Mouse (Mus musculus): Measurements from ENCODE around the gene Slc24a3. TPM values are rescaled to one million over a fixed set of nuclear protein-coding genes. Genes with fewer than 3 reads are reported as not detected.

Slc24a3 gene
- polyA plus RNA-seq, 1 experiment from 2014 or later = 21.5 TPM

- ATAC-seq (ENCODE audit: low FRiP score) (no peak), DNase-seq (ENCODE audit: low spot score) (no peak)
- Histone ChIP-seq H3K9me3 (ENCODE audit: control insufficient read depth, low read length) (no peaks in the 10 kb centered on the region), H3K4me1 (replicated peaks; ENCODE audit: control insufficient read depth, insufficient read depth, low read length) (0 out of 2 replicates have a peak, but pooled peaks cover 7% of the 10 kb centered on the region), H3K4me3 (replicated peaks; ENCODE audit: low read length) (no peak overlapping the region), H3K27ac (no peak overlapping the region), H3K36me3 (replicated peaks; ENCODE audit: control insufficient read depth, insufficient read depth) (no peaks in the 10 kb centered on the region), H3K4me2 (replicated peaks) (no peak overlapping the region), H3K9ac (no peak overlapping the region), H3K27me3 (ENCODE audit: control insufficient read depth, insufficient read depth, low read length) (no peaks in the 10 kb centered on the region)
- 81% methylated on average over 5 of the region's 5 CpGs for WGBS
Measured at GRCm38 (mm10) chr2:145164086-145164485, 3.5 kb upstream of the Slc24a3 start.

GRCm38 (mm10) chr2:145164562-145164961 lies 3.0 kb upstream of the Slc24a3 start:
- Histone ChIP-seq H3K36me3 (replicated peaks; ENCODE audit: control insufficient read depth, insufficient read depth) (no peaks in the 10 kb centered on the region), H3K27me3 (ENCODE audit: control insufficient read depth, insufficient read depth, low read length) (no peaks in the 10 kb centered on the region), H3K9me3 (ENCODE audit: control insufficient read depth, low read length) (no peaks in the 10 kb centered on the region), H3K4me3 (replicated peaks; ENCODE audit: low read length) (no peak overlapping the region), H3K4me1 (replicated peaks; ENCODE audit: control insufficient read depth, insufficient read depth, low read length) (peaks cover 12% of the 10 kb centered on the region; the same call in 1 of the 2 replicates), H3K4me2 (replicated peaks) (no peak overlapping the region), H3K27ac (no peak overlapping the region), H3K9ac (no peak overlapping the region)
- DNase-seq (ENCODE audit: low spot score) = no peak
- 65% methylated on average over 4 of the region's 4 CpGs for WGBS
- no peak for ATAC-seq (ENCODE audit: low FRiP score)

- ATAC-seq (ENCODE audit: low FRiP score) (no peak), DNase-seq (ENCODE audit: low spot score) (no peak)
- Histone ChIP-seq H3K9me3 (ENCODE audit: control insufficient read depth, low read length) (no peaks in the 10 kb centered on the region), H3K9ac (no peak overlapping the region), H3K27ac (no peak overlapping the region), H3K36me3 (replicated peaks; ENCODE audit: control insufficient read depth, insufficient read depth) (no peaks in the 10 kb centered on the region), H3K4me2 (replicated peaks) (no peak overlapping the region), H3K4me1 (replicated peaks; ENCODE audit: control insufficient read depth, insufficient read depth, low read length) (peaks cover 13% of the 10 kb centered on the region; the same call in 1 of the 2 replicates), H3K4me3 (replicated peaks; ENCODE audit: low read length) (no peak overlapping the region), H3K27me3 (ENCODE audit: control insufficient read depth, insufficient read depth, low read length) (peaks cover 3% of the 10 kb centered on the region; the same call in 1 of the 2 replicates)
- 93% methylated on average over 3 of the region's 3 CpGs for WGBS
Measured at GRCm38 (mm10) chr2:145165076-145165475, 2.5 kb upstream of the Slc24a3 start.

GRCm38 (mm10) chr2:145165854-145166253 lies 1.7 kb upstream of the Slc24a3 start:
- no peak overlapping the region for H3K4me2 ChIP-seq (replicated peaks)
- no peak overlapping the region for H3K27ac ChIP-seq
- peaks cover 3% of the 10 kb centered on the region; the same call in 1 of the 2 replicates for H3K27me3 ChIP-seq (ENCODE audit: control insufficient read depth, insufficient read depth, low read length)
- ATAC-seq (ENCODE audit: low FRiP score) (no peak), DNase-seq (ENCODE audit: low spot score) (no peak)
- WGBS = 85% methylated on average over 6 of the region's 6 CpGs
- no peaks in the 10 kb centered on the region for H3K9me3 ChIP-seq (ENCODE audit: control insufficient read depth, low read length)
- H3K9ac ChIP-seq = no peak overlapping the region
- peaks cover 13% of the 10 kb centered on the region; the same call in 1 of the 2 replicates for H3K4me1 ChIP-seq (replicated peaks; ENCODE audit: control insufficient read depth, insufficient read depth, low read length)
- no peak overlapping the region for H3K4me3 ChIP-seq (replicated peaks; ENCODE audit: low read length)
- H3K36me3 ChIP-seq (replicated peaks; ENCODE audit: control insufficient read depth, insufficient read depth) = no peaks in the 10 kb centered on the region

- Histone ChIP-seq H3K4me2 (replicated peaks) (peak overlapping the region; percentile 72), H3K9ac (peak overlapping the region; percentile 87), H3K4me3 (replicated peaks; ENCODE audit: low read length) (peak overlapping the region; percentile 79), H3K4me1 (replicated peaks; ENCODE audit: control insufficient read depth, insufficient read depth, low read length) (peaks cover 13% of the 10 kb centered on the region; the same call in 1 of the 2 replicates), H3K9me3 (ENCODE audit: control insufficient read depth, low read length) (no peaks in the 10 kb centered on the region), H3K27me3 (ENCODE audit: control insufficient read depth, insufficient read depth, low read length) (peaks cover 3% of the 10 kb centered on the region; the same call in 1 of the 2 replicates), H3K27ac (peak overlapping the region; percentile 94), H3K36me3 (replicated peaks; ENCODE audit: control insufficient read depth, insufficient read depth) (no peaks in the 10 kb centered on the region)
- peak; percentile 61 for DNase-seq (ENCODE audit: low spot score)
- WGBS = 1% methylated on average over 28 of the region's 38 CpGs
- peak; percentile 74 for ATAC-seq (ENCODE audit: low FRiP score)
Measured at GRCm38 (mm10) chr2:145167051-145167663, 397 bp upstream of the Slc24a3 start.

GRCm38 (mm10) chr2:145168405-145168971 lies 934 bp downstream of the Slc24a3 start:
- Histone ChIP-seq H3K4me1 (replicated peaks; ENCODE audit: control insufficient read depth, insufficient read depth, low read length) (peaks cover 13% of the 10 kb centered on the region; the same call in 1 of the 2 replicates), H3K9me3 (ENCODE audit: control insufficient read depth, low read length) (no peaks in the 10 kb centered on the region), H3K36me3 (replicated peaks; ENCODE audit: control insufficient read depth, insufficient read depth) (no peaks in the 10 kb centered on the region), H3K27ac (peak overlapping the region; percentile 94), H3K27me3 (ENCODE audit: control insufficient read depth, insufficient read depth, low read length) (peaks cover 3% of the 10 kb centered on the region; the same call in 1 of the 2 replicates), H3K4me3 (replicated peaks; ENCODE audit: low read length) (peak overlapping the region; percentile 79), H3K9ac (peak overlapping the region; percentile 87), H3K4me2 (replicated peaks) (peak overlapping the region; percentile 72)
- WGBS = 9% methylated on average over 10 of the region's 10 CpGs
- ATAC-seq (ENCODE audit: low FRiP score) (peak; percentile 7; the same call in 1 of the 2 replicates), DNase-seq (ENCODE audit: low spot score) (peak; percentile 45)

GRCm38 (mm10) chr2:145172978-145173655 lies 5.6 kb downstream of the Slc24a3 start:
- Histone ChIP-seq H3K4me3 (replicated peaks; ENCODE audit: low read length) (no peak overlapping the region), H3K27ac (no peak overlapping the region), H3K9ac (no peak overlapping the region), H3K4me1 (replicated peaks; ENCODE audit: control insufficient read depth, insufficient read depth, low read length) (peaks cover 13% of the 10 kb centered on the region; the same call in 1 of the 2 replicates), H3K36me3 (replicated peaks; ENCODE audit: control insufficient read depth, insufficient read depth) (no peaks in the 10 kb centered on the region), H3K27me3 (ENCODE audit: control insufficient read depth, insufficient read depth, low read length) (peaks cover 3% of the 10 kb centered on the region; the same call in 1 of the 2 replicates), H3K9me3 (ENCODE audit: control insufficient read depth, low read length) (no peaks in the 10 kb centered on the region), H3K4me2 (replicated peaks) (no peak overlapping the region)
- no peak for ATAC-seq (ENCODE audit: low FRiP score)
- WGBS = 93% methylated on average over 4 of the region's 4 CpGs
- no peak for DNase-seq (ENCODE audit: low spot score)

- Histone ChIP-seq H3K27ac (no peak overlapping the region), H3K4me3 (replicated peaks; ENCODE audit: low read length) (no peak overlapping the region), H3K9ac (no peak overlapping the region), H3K9me3 (ENCODE audit: control insufficient read depth, low read length) (no peaks in the 10 kb centered on the region), H3K4me2 (replicated peaks) (no peak overlapping the region), H3K27me3 (ENCODE audit: control insufficient read depth, insufficient read depth, low read length) (peaks cover under 1% of the 10 kb centered on the region; the same call in 1 of the 2 replicates), H3K4me1 (replicated peaks; ENCODE audit: control insufficient read depth, insufficient read depth, low read length) (no peaks in the 10 kb centered on the region), H3K36me3 (replicated peaks; ENCODE audit: control insufficient read depth, insufficient read depth) (no peaks in the 10 kb centered on the region)
- ATAC-seq (ENCODE audit: low FRiP score) = no peak
- WGBS = 89% methylated on average over 7 of the region's 7 CpGs
- DNase-seq (ENCODE audit: low spot score) = no peak
Measured at GRCm38 (mm10) chr2:145175036-145175435, 7.5 kb downstream of the Slc24a3 start.

GRCm38 (mm10) chr2:145182410-145182809 lies 14.9 kb downstream of the Slc24a3 start:
- H3K9me3 ChIP-seq (ENCODE audit: control insufficient read depth, low read length) = no peaks in the 10 kb centered on the region
- ATAC-seq (ENCODE audit: low FRiP score) (no peak), DNase-seq (ENCODE audit: low spot score) (no peak)
- no peak overlapping the region for H3K9ac ChIP-seq
- H3K4me1 ChIP-seq (replicated peaks; ENCODE audit: control insufficient read depth, insufficient read depth, low read length) = no peaks in the 10 kb centered on the region
- H3K4me2 ChIP-seq (replicated peaks) = no peak overlapping the region
- H3K27me3 ChIP-seq (ENCODE audit: control insufficient read depth, insufficient read depth, low read length) = no peaks in the 10 kb centered on the region
- no peak overlapping the region for H3K27ac ChIP-seq
- no peaks in the 10 kb centered on the region for H3K36me3 ChIP-seq (replicated peaks; ENCODE audit: control insufficient read depth, insufficient read depth)
- H3K4me3 ChIP-seq (replicated peaks; ENCODE audit: low read length) = no peak overlapping the region
- WGBS = 62% methylated on average over 8 of the region's 8 CpGs
